Mouse (Mus musculus) ES-Bruce4 (cell line): ENCODE measurements at regions not wholly inside any gene's neighbourhood (a gene's known extent, or its start where the extent isn't known, plus 50 kb on each side); places are given as distances from the start of the nearest gene placed in this dataset.

Source experiments
- CTCF ChIP-seq: IDR thresholded peaks from one replicate; pipeline ENCODE4 v1.8.1; 2011; ENCODE audit warnings: low read depth, low read length
- EP300 ChIP-seq: IDR thresholded peaks from 2 replicates; pipeline ENCODE4 v1.6.1; 2011; ENCODE audit warnings: low read depth, low read length; ENCODE audit not compliant: insufficient read depth
- POLR2A ChIP-seq: IDR thresholded peaks from one replicate; pipeline ENCODE4 v1.8.1; 2011; ENCODE audit warnings: low read length; ENCODE audit not compliant: insufficient read depth

DNA sequence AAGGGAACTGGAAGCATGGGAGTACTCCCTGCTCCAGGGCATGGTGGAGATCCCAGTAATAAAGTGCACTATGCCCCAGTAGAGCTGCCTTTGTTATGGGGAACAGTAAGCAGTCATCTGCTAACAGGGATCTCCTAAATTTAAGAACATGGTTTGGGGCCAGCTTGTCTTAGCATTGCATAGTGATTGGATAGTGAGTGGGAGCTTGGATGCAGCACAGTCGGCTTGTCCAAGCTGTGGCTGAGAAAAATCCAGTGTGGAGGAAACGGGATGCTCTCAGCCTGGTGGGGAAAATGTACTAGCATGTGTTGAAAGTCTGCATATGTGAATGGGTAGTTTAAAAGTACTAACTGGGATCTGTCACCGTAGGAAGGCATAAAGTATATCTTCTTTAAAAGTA is 326.6 kb upstream of the Apob start:
- TF ChIP-seq POLR2A: no peak
- TF ChIP-seq CTCF: no peak
- TF ChIP-seq EP300: no peak
